Mouse (Mus musculus): ENCODE data around the gene Megf9. TPM values are rescaled to one million over a fixed set of nuclear protein-coding genes. Genes with fewer than 3 reads are reported as not detected.

The Megf9 gene
- polyA plus RNA-seq, 1 experiment from 2014 or later, result 7.1 TPM

DNA sequence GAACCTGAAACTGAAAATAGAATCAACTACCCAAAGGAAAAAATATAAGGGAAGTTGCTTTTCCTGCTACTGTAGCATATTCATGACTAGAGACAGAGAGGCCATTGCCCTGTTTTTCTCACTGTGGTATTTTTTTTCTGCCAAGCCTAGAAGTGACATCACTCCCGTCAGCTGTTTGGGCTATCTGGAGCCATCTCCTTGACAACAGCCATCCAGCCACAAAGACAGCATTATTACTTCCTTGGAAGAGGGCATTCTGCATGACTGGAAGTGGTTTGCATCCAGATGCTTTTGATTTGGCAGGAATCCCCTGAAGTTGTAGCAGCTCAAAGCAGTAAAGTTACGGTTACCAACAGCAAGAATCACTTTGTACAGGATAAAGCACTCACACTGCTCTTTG, 122.7 kb downstream of the Megf9 start:
- no peak overlapping the region for H3K9ac ChIP-seq (ENCODE audit: low read length)
- peaks cover 13% of the 10 kb centered on the region; the same call in 1 of the 2 replicates for H3K4me1 ChIP-seq (replicated peaks; ENCODE audit: control insufficient read depth, insufficient read depth, low read length)
- no peak overlapping the region for H3K27ac ChIP-seq (ENCODE audit: low read length)
- no peak overlapping the region for H3K4me3 ChIP-seq (ENCODE audit: low read length)
- 63% methylated on average over 2 of the region's 2 CpGs for WGBS
- H3K9me3 ChIP-seq (ENCODE audit: control insufficient read depth, low read length), result no peaks in the 10 kb centered on the region
- ATAC-seq (ENCODE audit: low read depth), result no peak
- no peaks in the 10 kb centered on the region for H3K27me3 ChIP-seq (ENCODE audit: control insufficient read depth, insufficient read depth, low read depth, low read length)
- no peaks in the 10 kb centered on the region for H3K36me3 ChIP-seq (ENCODE audit: control insufficient read depth, insufficient read depth, low read length)
- no peak overlapping the region for H3K4me2 ChIP-seq (ENCODE audit: low read depth, low read length)

GRCm38 (mm10) chr4:70409994-70410721, 124.6 kb downstream of the Megf9 start, which contains the start of gene Cdk5rap2:
Gene Cdk5rap2 (minus strand): TSS chr4:70410443.
- H3K27ac ChIP-seq (ENCODE audit: low read length), result peak within 1 kb of the TSS; percentile 54

GRCm38 (mm10) chr4:70409456-70409855, 125.3 kb downstream of the Megf9 start:
- H3K9ac ChIP-seq (ENCODE audit: low read length), result peak overlapping the region; percentile 89
- ATAC-seq (ENCODE audit: low read depth), result no peak
- H3K4me1 ChIP-seq (replicated peaks; ENCODE audit: control insufficient read depth, insufficient read depth, low read length), result peaks cover 13% of the 10 kb centered on the region; the same call in 1 of the 2 replicates
- H3K36me3 ChIP-seq (ENCODE audit: control insufficient read depth, insufficient read depth, low read length), result no peaks in the 10 kb centered on the region
- no peak overlapping the region; the same call in 1 of the 2 replicates for H3K27ac ChIP-seq (ENCODE audit: low read length)
- WGBS, result 15% methylated on average over 9 of the region's 9 CpGs
- H3K27me3 ChIP-seq (ENCODE audit: control insufficient read depth, insufficient read depth, low read depth, low read length), result no peaks in the 10 kb centered on the region
- H3K9me3 ChIP-seq (ENCODE audit: control insufficient read depth, low read length), result no peaks in the 10 kb centered on the region
- H3K4me2 ChIP-seq (ENCODE audit: low read depth, low read length), result peak overlapping the region; percentile 80
- H3K4me3 ChIP-seq (ENCODE audit: low read length), result peak overlapping the region; percentile 89

More at GRCm38 (mm10) chr4:70409994-70410721, 124.6 kb downstream of the Megf9 start, which contains the start of gene Cdk5rap2:
- Histone ChIP-seq H3K27me3 (ENCODE audit: control insufficient read depth, insufficient read depth, low read depth, low read length) (no peaks in the 10 kb centered on the region), H3K36me3 (ENCODE audit: control insufficient read depth, insufficient read depth, low read length) (no peaks in the 10 kb centered on the region), H3K9me3 (ENCODE audit: control insufficient read depth, low read length) (no peaks in the 10 kb centered on the region), H3K4me3 (ENCODE audit: low read length) (peak within 1 kb of the TSS; percentile 89), H3K4me2 (ENCODE audit: low read depth, low read length) (peak within 1 kb of the TSS; percentile 80), H3K4me1 (replicated peaks; ENCODE audit: control insufficient read depth, insufficient read depth, low read length) (peaks cover 13% of the 10 kb centered on the region; the same call in 1 of the 2 replicates), H3K9ac (ENCODE audit: low read length) (peak within 1 kb of the TSS; percentile 89)
- under 1% methylated on average over 50 of the region's 55 CpGs for WGBS
- ATAC-seq (ENCODE audit: low read depth), result peak; percentile 99

- Histone ChIP-seq H3K9me3 (ENCODE audit: control insufficient read depth, low read length) (no peaks in the 10 kb centered on the region), H3K4me3 (ENCODE audit: low read length) (no peak overlapping the region), H3K36me3 (ENCODE audit: control insufficient read depth, insufficient read depth, low read length) (peaks cover 16% of the 10 kb centered on the region), H3K27ac (ENCODE audit: low read length) (no peak overlapping the region), H3K4me2 (ENCODE audit: low read depth, low read length) (no peak overlapping the region), H3K27me3 (ENCODE audit: control insufficient read depth, insufficient read depth, low read depth, low read length) (no peaks in the 10 kb centered on the region), H3K4me1 (replicated peaks; ENCODE audit: control insufficient read depth, insufficient read depth, low read length) (no peaks in the 10 kb centered on the region), H3K9ac (ENCODE audit: low read length) (no peak overlapping the region)
- peak; percentile 56 for ATAC-seq (ENCODE audit: low read depth)
- 64% methylated on average over 9 of the region's 9 CpGs for WGBS
Observed at GRCm38 (mm10) chr4:70402109-70402819, 132.5 kb downstream of the Megf9 start.

DNA sequence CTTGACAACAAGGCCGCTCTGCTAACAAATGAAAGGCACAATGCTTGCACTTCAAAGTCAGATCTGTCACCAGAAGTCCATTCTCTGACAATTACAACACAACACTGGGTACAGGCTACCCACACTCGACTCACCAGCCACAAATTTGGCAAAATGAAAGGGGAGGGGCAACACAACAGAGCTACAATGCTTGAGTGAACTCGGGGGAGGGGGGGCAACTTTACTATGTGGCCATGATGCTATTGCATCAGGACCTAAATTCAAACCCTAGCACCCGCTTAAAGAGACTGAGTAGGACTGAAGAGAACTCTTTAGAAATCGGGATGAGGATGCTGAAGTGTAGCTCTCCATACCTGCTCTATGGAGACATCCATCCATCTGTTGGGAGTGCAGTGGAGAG, 135.3 kb downstream of the Megf9 start:
- Histone ChIP-seq H3K4me1 (replicated peaks; ENCODE audit: control insufficient read depth, insufficient read depth, low read length) (no peaks in the 10 kb centered on the region; the same call in 1 of the 2 replicates), H3K36me3 (ENCODE audit: control insufficient read depth, insufficient read depth, low read length) (peaks cover 16% of the 10 kb centered on the region), H3K4me3 (ENCODE audit: low read length) (no peak overlapping the region), H3K9me3 (ENCODE audit: control insufficient read depth, low read length) (no peaks in the 10 kb centered on the region), H3K27ac (ENCODE audit: low read length) (no peak overlapping the region), H3K4me2 (ENCODE audit: low read depth, low read length) (no peak overlapping the region), H3K9ac (ENCODE audit: low read length) (no peak overlapping the region), H3K27me3 (ENCODE audit: control insufficient read depth, insufficient read depth, low read depth, low read length) (no peaks in the 10 kb centered on the region)
- no peak for ATAC-seq (ENCODE audit: low read depth)
- WGBS, result 83% methylated on average over 5 of the region's 5 CpGs

DNA sequence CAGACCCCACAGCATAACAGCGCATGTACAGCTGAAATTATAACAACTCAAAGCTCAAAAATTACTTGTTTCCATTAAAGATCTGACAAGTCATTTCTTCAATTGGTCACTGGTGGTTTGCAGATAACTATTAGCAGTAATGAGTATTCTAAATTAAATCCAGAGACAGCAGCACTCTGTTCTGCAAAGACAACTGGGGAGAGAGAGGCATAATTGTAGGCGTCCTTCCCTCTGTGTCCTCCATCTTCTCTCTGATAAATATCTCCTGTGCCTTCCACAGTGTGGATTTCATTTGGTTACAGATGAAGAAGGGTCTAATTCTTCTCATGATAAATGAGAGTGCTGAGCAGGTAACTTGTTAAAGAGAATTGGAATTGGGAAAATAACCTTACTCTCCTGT, 135.7 kb downstream of the Megf9 start:
- Histone ChIP-seq H3K36me3 (ENCODE audit: control insufficient read depth, insufficient read depth, low read length) (peaks cover 16% of the 10 kb centered on the region), H3K4me1 (replicated peaks; ENCODE audit: control insufficient read depth, insufficient read depth, low read length) (no peaks in the 10 kb centered on the region; the same call in 1 of the 2 replicates), H3K27me3 (ENCODE audit: control insufficient read depth, insufficient read depth, low read depth, low read length) (no peaks in the 10 kb centered on the region), H3K4me3 (ENCODE audit: low read length) (no peak overlapping the region), H3K9ac (ENCODE audit: low read length) (no peak overlapping the region), H3K9me3 (ENCODE audit: control insufficient read depth, low read length) (no peaks in the 10 kb centered on the region), H3K27ac (ENCODE audit: low read length) (no peak overlapping the region), H3K4me2 (ENCODE audit: low read depth, low read length) (no peak overlapping the region)
- ATAC-seq (ENCODE audit: low read depth), result no peak
- WGBS, result 94% methylated on average over 2 of the region's 2 CpGs

GRCm38 (mm10) chr4:70398088-70398487, 136.7 kb downstream of the Megf9 start:
- no peak for ATAC-seq (ENCODE audit: low read depth)

GRCm38 (mm10) chr4:70396701-70397100, 138.1 kb downstream of the Megf9 start:
- ATAC-seq (ENCODE audit: low read depth), result no peak
- no peaks in the 10 kb centered on the region for H3K9me3 ChIP-seq (ENCODE audit: control insufficient read depth, low read length)
- WGBS, result 78% methylated on average over 5 of the region's 5 CpGs

More at GRCm38 (mm10) chr4:70398088-70398487, 136.7 kb downstream of the Megf9 start:
- Histone ChIP-seq H3K9me3 (ENCODE audit: control insufficient read depth, low read length) (no peaks in the 10 kb centered on the region), H3K4me2 (ENCODE audit: low read depth, low read length) (no peak overlapping the region), H3K27ac (ENCODE audit: low read length) (no peak overlapping the region), H3K36me3 (ENCODE audit: control insufficient read depth, insufficient read depth, low read length) (peaks cover 16% of the 10 kb centered on the region), H3K4me3 (ENCODE audit: low read length) (no peak overlapping the region), H3K27me3 (ENCODE audit: control insufficient read depth, insufficient read depth, low read depth, low read length) (no peaks in the 10 kb centered on the region), H3K4me1 (replicated peaks; ENCODE audit: control insufficient read depth, insufficient read depth, low read length) (no peaks in the 10 kb centered on the region; the same call in 1 of the 2 replicates), H3K9ac (ENCODE audit: low read length) (no peak overlapping the region)
- WGBS, result 83% methylated on average over 4 of the region's 4 CpGs

DNA sequence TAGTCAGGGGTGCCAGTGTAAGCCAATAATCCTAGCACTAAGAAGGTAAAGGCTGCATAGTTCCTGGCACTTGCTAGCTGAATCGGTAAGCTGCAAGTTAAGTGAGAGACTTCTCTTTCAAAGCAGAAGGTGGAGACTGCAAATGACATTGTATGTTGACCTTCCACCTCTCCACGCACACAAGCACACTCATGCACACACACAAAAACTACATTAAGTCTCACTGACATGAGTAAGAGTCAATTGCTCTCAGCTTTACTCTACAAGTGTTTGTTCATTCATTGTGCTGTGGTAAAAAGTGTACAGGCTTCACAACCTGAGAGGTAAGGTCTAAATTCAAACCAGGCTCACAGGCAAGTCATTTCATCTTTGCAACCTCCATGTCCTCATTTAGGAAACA, 140.1 kb downstream of the Megf9 start:
- H3K27ac ChIP-seq (ENCODE audit: low read length), result no peak overlapping the region
- 0 out of 2 replicates have a peak, but pooled peaks have one; percentile 16 for ATAC-seq (ENCODE audit: low read depth)

More at GRCm38 (mm10) chr4:70396701-70397100, 138.1 kb downstream of the Megf9 start:
- Histone ChIP-seq H3K27me3 (ENCODE audit: control insufficient read depth, insufficient read depth, low read depth, low read length) (no peaks in the 10 kb centered on the region), H3K4me2 (ENCODE audit: low read depth, low read length) (no peak overlapping the region), H3K9ac (ENCODE audit: low read length) (no peak overlapping the region), H3K27ac (ENCODE audit: low read length) (no peak overlapping the region), H3K4me1 (replicated peaks; ENCODE audit: control insufficient read depth, insufficient read depth, low read length) (no peaks in the 10 kb centered on the region; the same call in 1 of the 2 replicates), H3K36me3 (ENCODE audit: control insufficient read depth, insufficient read depth, low read length) (peaks cover 16% of the 10 kb centered on the region), H3K4me3 (ENCODE audit: low read length) (no peak overlapping the region)

More for the DNA sequence above, 140.1 kb downstream of the Megf9 start:
- Histone ChIP-seq H3K4me2 (ENCODE audit: low read depth, low read length) (no peak overlapping the region), H3K36me3 (ENCODE audit: control insufficient read depth, insufficient read depth, low read length) (peaks cover 4% of the 10 kb centered on the region; the same call in 1 of the 2 replicates), H3K9ac (ENCODE audit: low read length) (no peak overlapping the region), H3K27me3 (ENCODE audit: control insufficient read depth, insufficient read depth, low read depth, low read length) (no peaks in the 10 kb centered on the region), H3K4me3 (ENCODE audit: low read length) (no peak overlapping the region), H3K4me1 (replicated peaks; ENCODE audit: control insufficient read depth, insufficient read depth, low read length) (peaks cover 4% of the 10 kb centered on the region; the same call in 1 of the 2 replicates), H3K9me3 (ENCODE audit: control insufficient read depth, low read length) (no peaks in the 10 kb centered on the region)
- WGBS, result 67% methylated on average over 2 of the region's 2 CpGs
